Mouse (Mus musculus): ENCODE measurements around the gene Kri1.
"Not testable (repeated sequence)": the region's sequence is repeated elsewhere in the genome, so short reads cannot be mapped to it uniquely, and the experiment has no call there.

Kri1 gene

GRCm38 (mm10) chr9:21315421-21315820 lies 27.7 kb upstream of the Kri1 start:
- no peak for DNase-seq (ENCODE audit: low read depth, low spot score)

GRCm38 (mm10) chr9:21314367-21315140 lies 26.8 kb upstream of the Kri1 start:
- no peak for DNase-seq (ENCODE audit: low read depth, low spot score)

- DNase-seq (ENCODE audit: low read depth, low spot score), result peak; percentile 85
These were observed 25.6 kb upstream of the Kri1 start for GRCm38 (mm10) chr9:21313394-21313793.

- DNase-seq (ENCODE audit: low read depth, low spot score), result no peak
These were observed 24.4 kb upstream of the Kri1 start, which contains the start of gene Ap1m2 for GRCm38 (mm10) chr9:21312134-21312533. Gene Ap1m2 (minus strand): TSS chr9:21312337.

- DNase-seq (ENCODE audit: low read depth, low spot score), result no peak
These were observed 23.9 kb upstream of the Kri1 start for GRCm38 (mm10) chr9:21311695-21312094.

GRCm38 (mm10) chr9:21309150-21309741 lies 21.5 kb upstream of the Kri1 start:
- no peak for DNase-seq (ENCODE audit: low read depth, low spot score)

- no peak for DNase-seq (ENCODE audit: low read depth, low spot score)
These were observed 17.3 kb upstream of the Kri1 start for GRCm38 (mm10) chr9:21305065-21305464.

- DNase-seq (ENCODE audit: low read depth, low spot score), result no peak
These were observed 11.2 kb upstream of the Kri1 start for GRCm38 (mm10) chr9:21299014-21299413.

GRCm38 (mm10) chr9:21292271-21292670 lies 4.5 kb upstream of the Kri1 start:
- DNase-seq (ENCODE audit: low read depth, low spot score), result no peak

- not testable (repeated sequence) for DNase-seq (ENCODE audit: low read depth, low spot score)
These were observed 4.1 kb upstream of the Kri1 start for GRCm38 (mm10) chr9:21291868-21292267.

GRCm38 (mm10) chr9:21291022-21291787 lies 3.4 kb upstream of the Kri1 start, which contains the start of gene Cdkn2d:
Gene Cdkn2d (minus strand): TSS chr9:21291407.
- peak; percentile 100 for DNase-seq (ENCODE audit: low read depth, low spot score)

GRCm38 (mm10) chr9:21290589-21290988 lies 2.8 kb upstream of the Kri1 start:
- no peak for DNase-seq (ENCODE audit: low read depth, low spot score)

GRCm38 (mm10) chr9:21289337-21289671 lies 1.5 kb upstream of the Kri1 start:
- DNase-seq (ENCODE audit: low read depth, low spot score), result no peak

- no peak for DNase-seq (ENCODE audit: low read depth, low spot score)
These were observed 901 bp upstream of the Kri1 start for GRCm38 (mm10) chr9:21288404-21289336.

GRCm38 (mm10) chr9:21286753-21287152 lies 1.0 kb downstream of the Kri1 start:
- DNase-seq (ENCODE audit: low read depth, low spot score), result no peak

- DNase-seq (ENCODE audit: low read depth, low spot score), result no peak
These were observed 3.8 kb downstream of the Kri1 start for GRCm38 (mm10) chr9:21283994-21284393.

GRCm38 (mm10) chr9:21283591-21283990 lies 4.2 kb downstream of the Kri1 start:
- DNase-seq (ENCODE audit: low read depth, low spot score), result no peak

- no peak for DNase-seq (ENCODE audit: low read depth, low spot score)
These were observed 10.0 kb downstream of the Kri1 start for GRCm38 (mm10) chr9:21277776-21278175.

GRCm38 (mm10) chr9:21276307-21276706 lies 11.5 kb downstream of the Kri1 start:
- no peak for DNase-seq (ENCODE audit: low read depth, low spot score)

GRCm38 (mm10) chr9:21275727-21276126 lies 12.0 kb downstream of the Kri1 start:
- DNase-seq (ENCODE audit: low read depth, low spot score), result no peak

- DNase-seq (ENCODE audit: low read depth, low spot score), result no peak
These were observed 12.6 kb downstream of the Kri1 start for GRCm38 (mm10) chr9:21275013-21275710.

Measured in forelimb bud, embryonic 11.5 days (tissue).